Mouse (Mus musculus) lung, adult 2 months (tissue): Measurements from ENCODE around the gene Dtnb. TPM values are rescaled to one million over a fixed set of nuclear protein-coding genes. Genes with fewer than 3 reads are reported as not detected.

ENCODE experiments used
- DNase-seq: peaks from one replicate; pipeline ENCODE4 v3.0.0; 2022
- H3K4me1 ChIP-seq: fragments of 200-500 bp; 2 replicates; pipeline ENCODE4 v1.6.1; 2011; ENCODE audit warnings: low read length; ENCODE audit not compliant: control insufficient read depth, insufficient read depth
- H3K4me3 ChIP-seq: fragments of 200-500 bp; replicated peaks from 2 replicates; pipeline ENCODE3; 2011; ENCODE audit warnings: low read depth, mild to moderate bottlenecking, control low read depth, low read length; ENCODE audit errors: extremely low read depth
- CTCF ChIP-seq: fragments of 200-500 bp; IDR thresholded peaks from 2 replicates; pipeline ENCODE4 v1.5.1; 2011; ENCODE audit warnings: mild to moderate bottlenecking, low read length, control low read depth; ENCODE audit not compliant: insufficient read depth
- POLR2A ChIP-seq: fragments of 200-500 bp; IDR thresholded peaks from 2 replicates; pipeline ENCODE4 v1.6.1; 2011; ENCODE audit warnings: low read depth, mild to moderate bottlenecking, control low read depth, low read length, borderline replicate concordance; ENCODE audit errors: extremely low read depth
- WGBS: fragments of 180-500 bp; shearing (Covaris S2); methylation state at CpG from one replicate; pipeline ENCODE4 v1.1.7; 2018; 5-methylcytosine and 5-hydroxymethylcytosine counted together
- polyA plus RNA-seq: library from polyadenylated mRNA; depleted of rRNA; stranded (reverse); fragments of >200 nt; gene quantifications from 2 replicates; pipeline ENCODE4 v1.2.3, GENCODE M21; 2012

Gene Dtnb
- polyA plus RNA-seq, 1 experiment, result 27.9 TPM

GRCm38 (mm10) chr12:3740705-3741081, 168.5 kb downstream of the Dtnb start:
- Histone ChIP-seq H3K4me1 (peaks cover 8% of the 10 kb centered on the region), H3K4me3 (no peak overlapping the region)
- no peak for TF ChIP-seq POLR2A
- no peak for TF ChIP-seq CTCF
- 71% methylated on average over 3 of the region's 3 CpGs for WGBS
- DNase-seq, result no peak

- no peak overlapping the region for H3K4me3 ChIP-seq
- TF ChIP-seq POLR2A (no peak), CTCF (no peak)
- 26% methylated on average over 7 of the region's 7 CpGs for WGBS
- no peak for DNase-seq
- peaks cover 5% of the 10 kb centered on the region for H3K4me1 ChIP-seq
Measured at GRCm38 (mm10) chr12:3745432-3746105, 173.4 kb downstream of the Dtnb start.

GRCm38 (mm10) chr12:3746369-3746768, 174.2 kb downstream of the Dtnb start:
- Histone ChIP-seq H3K4me1 (peaks cover 5% of the 10 kb centered on the region), H3K4me3 (no peak overlapping the region)
- TF ChIP-seq CTCF (no peak), POLR2A (no peak)
- DNase-seq, result no peak
- WGBS, result 70% methylated on average over 3 of the region's 3 CpGs

- no peak overlapping the region for H3K4me3 ChIP-seq
- 75% methylated on average over 4 of the region's 4 CpGs for WGBS
- TF ChIP-seq CTCF (no peak), POLR2A (no peak)
- DNase-seq, result no peak
- H3K4me1 ChIP-seq, result peaks cover 5% of the 10 kb centered on the region
Measured at GRCm38 (mm10) chr12:3747583-3747982, 175.4 kb downstream of the Dtnb start.

- TF ChIP-seq CTCF, result no peak
- TF ChIP-seq POLR2A, result no peak
- Histone ChIP-seq H3K4me1 (peaks cover 3% of the 10 kb centered on the region), H3K4me3 (no peak overlapping the region)
- WGBS, result 59% methylated on average over 6 of the region's 6 CpGs
- DNase-seq, result no peak
Measured at GRCm38 (mm10) chr12:3755522-3755921, 183.3 kb downstream of the Dtnb start.

GRCm38 (mm10) chr12:3756216-3756615, 184.0 kb downstream of the Dtnb start:
- H3K4me1 ChIP-seq, result peaks cover 3% of the 10 kb centered on the region
- no peak for TF ChIP-seq POLR2A
- DNase-seq, result no peak
- no peak overlapping the region for H3K4me3 ChIP-seq
- WGBS, result 89% methylated on average over 3 of the region's 3 CpGs

GRCm38 (mm10) chr12:3758127-3758526, 185.9 kb downstream of the Dtnb start:
- no peak for DNase-seq
- TF ChIP-seq POLR2A (no peak), CTCF (no peak)
- H3K4me3 ChIP-seq, result no peak overlapping the region
- WGBS, result 81% methylated on average over 3 of the region's 3 CpGs
- H3K4me1 ChIP-seq, result peaks cover 3% of the 10 kb centered on the region

GRCm38 (mm10) chr12:3759419-3759818, 187.2 kb downstream of the Dtnb start:
- Histone ChIP-seq H3K4me1 (peaks cover 6% of the 10 kb centered on the region), H3K4me3 (no peak overlapping the region)
- 7% methylated on average over 4 of the region's 4 CpGs for whole genome bisulfite sequencing
- DNase-seq, result peak; percentile 34
- TF ChIP-seq CTCF (peak; percentile 75), POLR2A (no peak)

DNA sequence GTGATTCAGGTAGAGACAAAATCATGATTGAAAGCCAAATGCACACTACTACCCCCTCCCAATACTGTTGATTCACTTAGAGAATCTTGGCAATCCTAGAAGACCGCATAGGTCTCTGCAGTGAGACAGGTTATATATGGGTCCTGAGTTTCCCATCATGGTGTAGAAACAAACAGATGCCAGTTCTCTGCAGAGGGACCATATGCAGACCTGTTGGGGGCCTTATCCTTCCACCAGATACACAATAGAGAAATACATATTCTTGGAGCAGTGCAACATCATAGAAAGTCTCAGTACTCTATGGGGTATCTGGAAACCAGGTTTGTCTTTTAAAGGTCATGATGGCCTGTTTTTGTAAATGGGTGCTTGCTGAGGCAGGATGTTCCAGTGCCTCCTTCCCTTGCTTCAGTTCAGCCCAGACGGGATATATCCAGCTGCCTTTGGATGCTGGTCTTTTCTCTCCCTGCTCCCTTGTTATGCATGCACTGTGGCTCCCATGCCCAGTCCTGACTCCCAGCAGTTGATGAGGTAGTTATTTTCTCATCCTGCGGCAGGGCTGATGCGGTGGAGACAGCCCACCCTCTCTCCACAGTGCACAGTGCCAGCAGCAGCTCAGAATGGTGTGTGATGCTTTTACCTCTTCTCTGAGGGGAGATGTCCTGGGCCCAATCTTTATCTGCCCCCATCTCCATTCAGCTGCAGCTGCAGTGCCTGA, 188.9 kb downstream of the Dtnb start:
- WGBS, result 88% methylated on average over 4 of the region's 4 CpGs
- no peak for DNase-seq
- TF ChIP-seq CTCF (no peak), POLR2A (no peak)

GRCm38 (mm10) chr12:3761591-3762295, 189.6 kb downstream of the Dtnb start:
- WGBS, result 64% methylated on average over 6 of the region's 6 CpGs
- peaks cover 7% of the 10 kb centered on the region for H3K4me1 ChIP-seq
- H3K4me3 ChIP-seq, result no peak overlapping the region
- no peak for DNase-seq
- no peak for TF ChIP-seq CTCF
- TF ChIP-seq POLR2A, result no peak

More for the DNA sequence above, 188.9 kb downstream of the Dtnb start:
- H3K4me3 ChIP-seq, result no peak overlapping the region
- H3K4me1 ChIP-seq, result peaks cover 7% of the 10 kb centered on the region
